Mouse (Mus musculus): ENCODE results near the gene Bicral.

DNA sequence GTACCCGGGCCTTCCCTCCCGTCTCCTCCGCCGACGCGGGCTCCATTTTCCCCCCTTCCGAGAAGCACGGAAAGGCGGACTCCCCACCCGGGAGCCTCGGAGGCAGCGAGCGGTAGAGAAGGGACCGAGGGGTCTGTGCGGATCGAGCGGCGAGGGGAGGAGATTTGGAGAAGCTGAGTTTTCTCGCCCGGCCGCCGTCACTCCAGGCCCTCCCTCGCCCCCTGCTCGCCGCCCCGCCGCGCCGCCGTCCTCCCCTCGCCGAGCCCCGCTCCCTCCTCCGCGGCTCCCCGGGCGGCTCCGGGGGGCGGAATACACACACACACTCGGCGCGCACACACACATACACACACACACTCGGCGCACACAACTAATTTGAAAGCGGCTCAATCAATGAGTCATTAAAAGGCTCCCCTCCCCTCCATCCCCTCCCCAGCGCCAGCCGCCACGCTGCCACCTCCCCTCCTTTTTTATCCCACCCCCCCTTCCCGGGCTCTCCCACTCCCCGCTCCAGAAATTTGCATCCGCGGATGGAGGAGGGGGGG, 850 bp downstream of the Bicral start:
- TF ChIP-seq CTCF (IDR thresholded peaks at IDR 0.05; ENCODE audit: extremely low read depth, insufficient read depth, low read length) = no peak
- TF ChIP-seq POLR2A (IDR thresholded peaks at IDR 0.05; ENCODE audit: extremely low read depth, insufficient read depth, low read length) = 0 out of 2 replicates have a peak, but pooled peaks have one; percentile 65
